Mouse (Mus musculus) lung, adult 2 months (tissue): ENCODE results near the gene Vps52.

Experiments
- CTCF ChIP-seq: fragments of 200-500 bp; IDR thresholded peaks from 2 replicates; pipeline ENCODE4 v1.5.1; 2011; ENCODE audit warnings: mild to moderate bottlenecking, low read length, control low read depth; ENCODE audit not compliant: insufficient read depth
- POLR2A ChIP-seq: fragments of 200-500 bp; IDR thresholded peaks from 2 replicates; pipeline ENCODE4 v1.6.1; 2011; ENCODE audit warnings: low read depth, mild to moderate bottlenecking, control low read depth, low read length, borderline replicate concordance; ENCODE audit errors: extremely low read depth

- no peak for TF ChIP-seq CTCF
- no peak for TF ChIP-seq POLR2A
Measured at GRCm38 (mm10) chr17:33928251-33928947, 27.2 kb upstream of the Vps52 start.
